Comparison of ENCODE assay signal across 10 mouse cellular contexts in genomic region chr9:68724636-68725285, GRCm38 (mm10).
A peak's percentile ranks its signal among the peaks of the same experiment; 100 is the strongest.
DNase-seq lines count a peak whose midpoint lies in the region; ATAC-seq lines count a peak whose summit lies in the region.
"Had no signal": no experiment of that assay in that cellular context is flagged by ENCODE, and none has a peak within 500 bp of the region (broad histone marks: within the 10 kb centered on the region; RNA-seq: fewer than 3 reads in every experiment).

No protein-coding gene starts in this region.

- WGBS in midbrain, embryonic 13.5 days = 88% methylated on average over 8 of the region's 8 CpGs
- 88% methylated on average over 8 of the region's 8 CpGs for WGBS in midbrain, embryonic 15.5 days

- H3K9me3 ChIP-seq in midbrain, embryonic 13.5 days = no peaks in the 10 kb centered on the region
- H3K9me3 ChIP-seq in midbrain, embryonic 15.5 days = no peaks in the 10 kb centered on the region
- H3K9me3 ChIP-seq: midbrain, embryonic 12.5 days had no signal

- no peaks in the 10 kb centered on the region for H3K36me3 ChIP-seq in midbrain, embryonic 13.5 days
- H3K36me3 ChIP-seq in midbrain, embryonic 15.5 days (replicated peaks) = no peaks in the 10 kb centered on the region
- H3K36me3 ChIP-seq: midbrain, embryonic 12.5 days had no signal

- no peak overlapping the region for H3K4me2 ChIP-seq in midbrain, embryonic 13.5 days (replicated peaks)
- no peak overlapping the region for H3K4me2 ChIP-seq in midbrain, embryonic 15.5 days
- H3K4me2 ChIP-seq: midbrain, embryonic 12.5 days had no signal

- intact Hi-C loops in gastrocnemius, postnatal 36 days (cut with DNase I) = loop anchor here (5.0 kb wide), 1 partner anchor 68 kb away; no protein-coding TSS in a partner anchor
- intact Hi-C loops in left cerebral cortex, postnatal 36 days (cut with DNase I) = no loop called here

- no peak overlapping the region for H3K27ac ChIP-seq in midbrain, embryonic 13.5 days
- no peak overlapping the region for H3K27ac ChIP-seq in midbrain, embryonic 15.5 days
- H3K27ac ChIP-seq: midbrain, embryonic 12.5 days had no signal

- H3K9ac ChIP-seq in midbrain, embryonic 13.5 days (replicated peaks) = no peak overlapping the region
- H3K9ac ChIP-seq in midbrain, embryonic 15.5 days = no peak overlapping the region
- H3K9ac ChIP-seq: midbrain, embryonic 12.5 days had no signal

- H3K4me1 ChIP-seq in midbrain, embryonic 13.5 days (replicated peaks) = no peaks in the 10 kb centered on the region
- H3K4me1 ChIP-seq in midbrain, embryonic 15.5 days = no peaks in the 10 kb centered on the region
- H3K4me1 ChIP-seq: midbrain, embryonic 12.5 days had no signal

- DNase-seq in right cerebral cortex, adult 18-20 months = peak; percentile 24
- DNase-seq in right cerebral cortex, postnatal 4 days = no peak
- DNase-seq in gastrocnemius, postnatal 36 days = peak; percentile 62 to 71
- peak; percentile 19 to 23 for DNase-seq in left cerebral cortex, postnatal 36 days (ENCODE audit: low spot score in 2 of 2)
- no peak for DNase-seq in Muller cell, postnatal 12 days (ENCODE audit: inconsistent ontology term)
- DNase-seq: retina, postnatal 1 day; thymus, postnatal 36 days had no signal

- ATAC-seq in midbrain, embryonic 13.5 days = no peak
- no peak for ATAC-seq in midbrain, embryonic 15.5 days (replicated peaks)

- H3K4me3 ChIP-seq in midbrain, embryonic 13.5 days (replicated peaks) = no peak overlapping the region
- no peak overlapping the region for H3K4me3 ChIP-seq in midbrain, embryonic 15.5 days
- H3K4me3 ChIP-seq: midbrain, embryonic 12.5 days had no signal

- H3K27me3 ChIP-seq in midbrain, embryonic 13.5 days = no peaks in the 10 kb centered on the region
- H3K27me3 ChIP-seq in midbrain, embryonic 15.5 days (replicated peaks) = no peaks in the 10 kb centered on the region
- H3K27me3 ChIP-seq: midbrain, embryonic 12.5 days had no signal

Comparison
In these comparisons a context has a peak if more than half of its experiments do, and no peak if none do; other contexts are left out.
1. DNase-seq: peak in right cerebral cortex, adult 18-20 months (single experiment), gastrocnemius, postnatal 36 days (2 of 2) and left cerebral cortex, postnatal 36 days (2 of 2); none in right cerebral cortex, postnatal 4 days (single experiment) and Muller cell, postnatal 12 days (single experiment).